22 mouse cellular contexts compared by ENCODE assay signal in genomic region chr10:81387716-81388115, GRCm38 (mm10). TPM values are rescaled to one million over a fixed set of nuclear protein-coding genes. Genes with fewer than 3 reads are reported as not detected.
DNase-seq lines count a peak whose midpoint lies in the region; ATAC-seq and TF ChIP-seq lines count a peak whose summit lies in the region.
"Had no signal": no experiment of that assay in that cellular context is flagged by ENCODE, and none has a peak within 500 bp of the region (broad histone marks: within the 10 kb centered on the region; RNA-seq: fewer than 3 reads in every experiment).

No protein-coding gene starts in this region.

- no peak for ATAC-seq in hindbrain, embryonic 14.5 days (ENCODE audit: low FRiP score)
- ATAC-seq in liver, embryonic 15.5 days (ENCODE audit: insufficient read depth), result no peak
- no peak for ATAC-seq in liver, embryonic 11.5 days (replicated peaks; ENCODE audit: low FRiP score)
- no peak for ATAC-seq in G1E (ENCODE audit: extremely low read depth, insufficient number of reproducible peaks, low FRiP score, poor library complexity, severe bottlenecking)
- no peak for ATAC-seq in kidney, embryonic 14.5 days (ENCODE audit: low FRiP score, low TSS enrichment)
- ATAC-seq: forebrain, postnatal 0 days had no signal

- 94% methylated on average over 20 of the region's 20 CpGs for WGBS in hindbrain, embryonic 10.5 days
- WGBS in hindbrain, embryonic 14.5 days, result 95% methylated on average over 20 of the region's 20 CpGs
- WGBS in liver, embryonic 15.5 days (ENCODE audit: insufficient replicate concordance), result 89% methylated on average over 20 of the region's 20 CpGs
- 92% methylated on average over 20 of the region's 20 CpGs for WGBS in liver, embryonic 11.5 days
- WGBS in embryonic facial prominence, embryonic 10.5 days, result 94% methylated on average over 20 of the region's 20 CpGs
- WGBS in kidney, embryonic 14.5 days, result 95% methylated on average over 20 of the region's 20 CpGs

- H3K4me3 ChIP-seq in hindbrain, embryonic 10.5 days, result no peak overlapping the region
- no peak overlapping the region for H3K4me3 ChIP-seq in hindbrain, embryonic 14.5 days (replicated peaks; ENCODE audit: low read length)
- H3K4me3 ChIP-seq in liver, embryonic 15.5 days (replicated peaks), result no peak overlapping the region
- H3K4me3 ChIP-seq in liver, embryonic 11.5 days (ENCODE audit: low read depth, low read length), result no peak overlapping the region
- peak overlapping the region; percentile 11; the same call in 1 of the 2 replicates for H3K4me3 ChIP-seq in G1E (ENCODE audit: low read depth, low read length)
- 0 out of 2 replicates have a peak overlapping the region, but pooled peaks have one; percentile 16 for H3K4me3 ChIP-seq in embryonic facial prominence, embryonic 10.5 days
- H3K4me3 ChIP-seq in kidney, embryonic 14.5 days (ENCODE audit: low read length), result no peak overlapping the region
- H3K4me3 ChIP-seq: embryonic facial prominence, embryonic 12.5 days; forebrain, embryonic 12.5 days; heart, adult 2 months; heart, embryonic 15.5 days; hindbrain, embryonic 15.5 days had no signal

- no peaks in the 10 kb centered on the region for H3K9me3 ChIP-seq in hindbrain, embryonic 10.5 days
- no peaks in the 10 kb centered on the region for H3K9me3 ChIP-seq in hindbrain, embryonic 14.5 days (ENCODE audit: control insufficient read depth, low read length)
- H3K9me3 ChIP-seq in liver, embryonic 15.5 days (replicated peaks), result no peaks in the 10 kb centered on the region
- H3K9me3 ChIP-seq in liver, embryonic 11.5 days (ENCODE audit: control insufficient read depth, low read length), result no peaks in the 10 kb centered on the region
- H3K9me3 ChIP-seq in G1E (replicated peaks), result no peaks in the 10 kb centered on the region
- H3K9me3 ChIP-seq in embryonic facial prominence, embryonic 10.5 days, result no peaks in the 10 kb centered on the region
- no peaks in the 10 kb centered on the region for H3K9me3 ChIP-seq in kidney, embryonic 14.5 days (ENCODE audit: control insufficient read depth, low read length)
- H3K9me3 ChIP-seq: embryonic facial prominence, embryonic 12.5 days; forebrain, embryonic 12.5 days; heart, embryonic 15.5 days; hindbrain, embryonic 15.5 days had no signal

- 0 out of 2 replicates have a peak overlapping the region, but pooled peaks have one; percentile 29 for H3K27ac ChIP-seq in hindbrain, embryonic 10.5 days
- no peak overlapping the region for H3K27ac ChIP-seq in hindbrain, embryonic 14.5 days
- 0 out of 2 replicates have a peak overlapping the region, but pooled peaks have one; percentile 6 for H3K27ac ChIP-seq in liver, embryonic 15.5 days (replicated peaks)
- no peak overlapping the region for H3K27ac ChIP-seq in liver, embryonic 11.5 days (ENCODE audit: low read depth, low read length)
- H3K27ac ChIP-seq in embryonic facial prominence, embryonic 10.5 days (replicated peaks), result no peak overlapping the region
- no peak overlapping the region for H3K27ac ChIP-seq in kidney, embryonic 14.5 days (ENCODE audit: low read depth, low read length)
- H3K27ac ChIP-seq: embryonic facial prominence, embryonic 12.5 days; forebrain, embryonic 12.5 days; heart, adult 2 months; heart, embryonic 15.5 days; hindbrain, embryonic 15.5 days had no signal

- H3K27me3 ChIP-seq in hindbrain, embryonic 10.5 days (ENCODE audit: insufficient read depth, poor library complexity, severe bottlenecking), result peaks cover 4% of the 10 kb centered on the region
- H3K27me3 ChIP-seq in hindbrain, embryonic 14.5 days (ENCODE audit: control insufficient read depth, insufficient read depth, low read length), result no peaks in the 10 kb centered on the region
- no peaks in the 10 kb centered on the region for H3K27me3 ChIP-seq in liver, embryonic 15.5 days
- H3K27me3 ChIP-seq in liver, embryonic 11.5 days (replicated peaks; ENCODE audit: control insufficient read depth, insufficient read depth, low read length), result no peaks in the 10 kb centered on the region
- no peaks in the 10 kb centered on the region for H3K27me3 ChIP-seq in G1E (ENCODE audit: insufficient read depth, low read length)
- H3K27me3 ChIP-seq in embryonic facial prominence, embryonic 10.5 days (replicated peaks; ENCODE audit: low read depth, poor library complexity, severe bottlenecking), result 0 out of 2 replicates have a peak, but pooled peaks cover 3% of the 10 kb centered on the region
- no peaks in the 10 kb centered on the region for H3K27me3 ChIP-seq in kidney, embryonic 14.5 days (ENCODE audit: control insufficient read depth, insufficient read depth, low read length)
- H3K27me3 ChIP-seq: embryonic facial prominence, embryonic 12.5 days; forebrain, embryonic 12.5 days; heart, embryonic 15.5 days; hindbrain, embryonic 15.5 days had no signal

- no peak for DNase-seq in hindbrain, embryonic 10.5 days (ENCODE audit: low spot score)
- DNase-seq in hindbrain, embryonic 14.5 days (ENCODE audit: low spot score), result no peak
- DNase-seq in liver, embryonic 11.5 days (ENCODE audit: low spot score), result no peak
- DNase-seq in G1E (ENCODE audit: low spot score), result no peak
- no peak for DNase-seq in embryonic facial prominence, embryonic 10.5 days (ENCODE audit: low spot score)
- DNase-seq: adrenal gland, postnatal 25 days; cerebellum, adult 2 months; embryo, embryonic 11 days; forebrain, postnatal 0 days; gastrocnemius, postnatal 14 days; heart, adult 2 months; heart, postnatal 14 days had no signal

- H3K4me1 ChIP-seq in hindbrain, embryonic 10.5 days (replicated peaks), result peaks cover 42% of the 10 kb centered on the region
- peaks cover 10% of the 10 kb centered on the region for H3K4me1 ChIP-seq in hindbrain, embryonic 14.5 days (replicated peaks; ENCODE audit: control insufficient read depth, insufficient read depth, low read length)
- H3K4me1 ChIP-seq in liver, embryonic 15.5 days (replicated peaks), result peaks cover 69% of the 10 kb centered on the region
- peaks cover 28% of the 10 kb centered on the region for H3K4me1 ChIP-seq in liver, embryonic 11.5 days (replicated peaks; ENCODE audit: control insufficient read depth, insufficient read depth, low read length)
- H3K4me1 ChIP-seq in G1E (ENCODE audit: insufficient read depth, low read depth, low read length), result peaks cover 59% of the 10 kb centered on the region
- H3K4me1 ChIP-seq in embryonic facial prominence, embryonic 10.5 days, result peaks cover 30% of the 10 kb centered on the region
- peaks cover 15% of the 10 kb centered on the region for H3K4me1 ChIP-seq in kidney, embryonic 14.5 days (ENCODE audit: control insufficient read depth, insufficient read depth, low read length)

- no peak for TF ChIP-seq CTCF in G1E (IDR thresholded peaks at IDR 0.05; ENCODE audit: low read depth, low read length)

- no peak overlapping the region for H3K4me2 ChIP-seq in hindbrain, embryonic 14.5 days (replicated peaks)
- no peak overlapping the region for H3K4me2 ChIP-seq in liver, embryonic 15.5 days
- H3K4me2 ChIP-seq in liver, embryonic 11.5 days, result no peak overlapping the region
- H3K4me2 ChIP-seq in kidney, embryonic 14.5 days (replicated peaks; ENCODE audit: low read depth, low read length), result no peak overlapping the region
- H3K4me2 ChIP-seq: embryonic facial prominence, embryonic 12.5 days; forebrain, embryonic 12.5 days; heart, embryonic 11.5 days; heart, embryonic 15.5 days; hindbrain, embryonic 15.5 days had no signal

- H3K9ac ChIP-seq in hindbrain, embryonic 14.5 days, result no peak overlapping the region
- no peak overlapping the region for H3K9ac ChIP-seq in liver, embryonic 15.5 days
- H3K9ac ChIP-seq in liver, embryonic 11.5 days (ENCODE audit: low read depth, low read length), result no peak overlapping the region
- H3K9ac ChIP-seq in kidney, embryonic 14.5 days (ENCODE audit: low read depth, low read length), result no peak overlapping the region
- H3K9ac ChIP-seq: embryonic facial prominence, embryonic 12.5 days; forebrain, embryonic 12.5 days; forebrain, postnatal 0 days; heart, embryonic 15.5 days; hindbrain, embryonic 15.5 days had no signal

- peaks cover 46% of the 10 kb centered on the region for H3K36me3 ChIP-seq in hindbrain, embryonic 10.5 days
- peaks cover 35% of the 10 kb centered on the region for H3K36me3 ChIP-seq in hindbrain, embryonic 14.5 days (replicated peaks; ENCODE audit: control insufficient read depth, insufficient read depth)
- H3K36me3 ChIP-seq in liver, embryonic 15.5 days (replicated peaks), result peaks cover 29% of the 10 kb centered on the region
- peaks cover 25% of the 10 kb centered on the region for H3K36me3 ChIP-seq in liver, embryonic 11.5 days (ENCODE audit: control insufficient read depth, insufficient read depth, low read length)
- peaks cover 75% of the 10 kb centered on the region for H3K36me3 ChIP-seq in G1E (replicated peaks)
- peaks cover 51% of the 10 kb centered on the region for H3K36me3 ChIP-seq in embryonic facial prominence, embryonic 10.5 days (replicated peaks)
- H3K36me3 ChIP-seq in kidney, embryonic 14.5 days (ENCODE audit: control insufficient read depth, insufficient read depth, low read length), result peaks cover 32% of the 10 kb centered on the region

RNA-seq across cellular contexts. Expression of gene Gm48552, which starts 1.1 kb away (rescaled TPM):
- polyA plus RNA-seq in hindbrain, embryonic 10.5 days (2016; fragmentation: Nextera tagmentation; extraction: Ambion mirVana), result 1.0 and 2.5 TPM in 2 replicates
- polyA plus RNA-seq in hindbrain, embryonic 14.5 days (2014; fragmentation: Nextera tagmentation; extraction: Ambion mirVana), result 1.9 and 2.2 TPM in 2 replicates
- polyA plus RNA-seq in liver, embryonic 15.5 days (2015; fragmentation: Nextera tagmentation; extraction: Ambion mirVana), result 0.56 TPM in 1 of 2 replicates, not detected in the other
- polyA plus RNA-seq in liver, embryonic 11.5 days (2014; fragmentation: Nextera tagmentation; extraction: Ambion mirVana), result 0.62 and 0.67 TPM in 2 replicates
- total RNA-seq in G1E (2014; fragmentation: Nextera tagmentation), result 1.2 and 3.1 TPM in 2 replicates
- 0.38 and 0.93 TPM in 2 replicates for total RNA-seq in G1E (2017)
- polyA plus RNA-seq in G1E (2012), result 7.2 and 7.4 TPM in 2 replicates
- 1.8 and 3.1 TPM in 2 replicates for polyA plus RNA-seq in embryonic facial prominence, embryonic 10.5 days (2016; fragmentation: Nextera tagmentation; extraction: Ambion mirVana)
- 0.61 and 1.5 TPM in 2 replicates for polyA plus RNA-seq in kidney, embryonic 14.5 days (2014; fragmentation: Nextera tagmentation; extraction: Ambion mirVana)
- total RNA-seq: common myeloid progenitor, adult 5-6 weeks; hematopoietic stem cell, adult 5-6 weeks had no signal

RNA-seq across cellular contexts. Expression of gene Gm48551, which starts 3.5 kb away (rescaled TPM):
- polyA plus RNA-seq in hindbrain, embryonic 10.5 days (2016; fragmentation: Nextera tagmentation; extraction: Ambion mirVana), result 4.0 and 4.8 TPM in 2 replicates
- 5.5 and 5.7 TPM in 2 replicates for polyA plus RNA-seq in hindbrain, embryonic 14.5 days (2014; fragmentation: Nextera tagmentation; extraction: Ambion mirVana)
- 0.75 and 0.88 TPM in 2 replicates for polyA plus RNA-seq in liver, embryonic 15.5 days (2015; fragmentation: Nextera tagmentation; extraction: Ambion mirVana)
- 1.3 and 1.9 TPM in 2 replicates for polyA plus RNA-seq in liver, embryonic 11.5 days (2014; fragmentation: Nextera tagmentation; extraction: Ambion mirVana)
- total RNA-seq in G1E (2014; fragmentation: Nextera tagmentation) (1.1 TPM in 1 of 2 replicates, not detected in the other), G1E (2017) (2.6 and 4.1 TPM in 2 replicates)
- 0.72 and 1.3 TPM in 2 replicates for polyA plus RNA-seq in G1E (2012)
- 2.7 TPM in 2 replicates for polyA plus RNA-seq in embryonic facial prominence, embryonic 10.5 days (2016; fragmentation: Nextera tagmentation; extraction: Ambion mirVana)
- polyA plus RNA-seq in kidney, embryonic 14.5 days (2014; fragmentation: Nextera tagmentation; extraction: Ambion mirVana), result 3.5 and 3.8 TPM in 2 replicates

RNA-seq across cellular contexts. Expression of gene Dohh, which starts 3.5 kb away (rescaled TPM):
- 95.8 and 98.2 TPM in 2 replicates for polyA plus RNA-seq in hindbrain, embryonic 10.5 days (2016; fragmentation: Nextera tagmentation; extraction: Ambion mirVana)
- polyA plus RNA-seq in hindbrain, embryonic 14.5 days (2014; fragmentation: Nextera tagmentation; extraction: Ambion mirVana), result 68.9 TPM in 2 replicates
- 50.9 and 56.2 TPM in 2 replicates for polyA plus RNA-seq in liver, embryonic 15.5 days (2015; fragmentation: Nextera tagmentation; extraction: Ambion mirVana)
- 97.4 and 99.3 TPM in 2 replicates for polyA plus RNA-seq in liver, embryonic 11.5 days (2014; fragmentation: Nextera tagmentation; extraction: Ambion mirVana)
- total RNA-seq in G1E (2014; fragmentation: Nextera tagmentation) (9.6 and 11.9 TPM in 2 replicates), G1E (2017) (60.4 and 69.7 TPM in 2 replicates)
- polyA plus RNA-seq in G1E (2012), result 186 and 220 TPM in 2 replicates
- polyA plus RNA-seq in embryonic facial prominence, embryonic 10.5 days (2016; fragmentation: Nextera tagmentation; extraction: Ambion mirVana), result 105 and 109 TPM in 2 replicates
- polyA plus RNA-seq in kidney, embryonic 14.5 days (2014; fragmentation: Nextera tagmentation; extraction: Ambion mirVana), result 59.2 and 73.9 TPM in 2 replicates

RNA-seq across cellular contexts. Expression of gene Smim24, which starts 5.1 kb away (rescaled TPM):
- polyA plus RNA-seq in hindbrain, embryonic 10.5 days (2016; fragmentation: Nextera tagmentation; extraction: Ambion mirVana), result 2.7 and 3.0 TPM in 2 replicates
- polyA plus RNA-seq in hindbrain, embryonic 14.5 days (2014; fragmentation: Nextera tagmentation; extraction: Ambion mirVana), result 0.84 and 1.3 TPM in 2 replicates
- polyA plus RNA-seq in liver, embryonic 15.5 days (2015; fragmentation: Nextera tagmentation; extraction: Ambion mirVana), result 1.9 and 2.3 TPM in 2 replicates
- polyA plus RNA-seq in liver, embryonic 11.5 days (2014; fragmentation: Nextera tagmentation; extraction: Ambion mirVana), result 3.8 and 4.5 TPM in 2 replicates
- total RNA-seq in G1E (2014; fragmentation: Nextera tagmentation) (6.5 and 13.8 TPM in 2 replicates), G1E (2017) (1.9 and 3.5 TPM in 2 replicates)
- 1.6 and 1.8 TPM in 2 replicates for polyA plus RNA-seq in G1E (2012)
- 2.0 and 2.8 TPM in 2 replicates for polyA plus RNA-seq in embryonic facial prominence, embryonic 10.5 days (2016; fragmentation: Nextera tagmentation; extraction: Ambion mirVana)
- polyA plus RNA-seq in kidney, embryonic 14.5 days (2014; fragmentation: Nextera tagmentation; extraction: Ambion mirVana), result 14.9 and 16.4 TPM in 2 replicates
- total RNA-seq: gastrocnemius, adult 18-20 months had no signal

RNA-seq across cellular contexts. Expression of gene Fzr1, which starts 9.4 kb away (rescaled TPM):
- 138 and 143 TPM in 2 replicates for polyA plus RNA-seq in hindbrain, embryonic 10.5 days (2016; fragmentation: Nextera tagmentation; extraction: Ambion mirVana)
- polyA plus RNA-seq in hindbrain, embryonic 14.5 days (2014; fragmentation: Nextera tagmentation; extraction: Ambion mirVana), result 119 and 125 TPM in 2 replicates
- 127 and 147 TPM in 2 replicates for polyA plus RNA-seq in liver, embryonic 15.5 days (2015; fragmentation: Nextera tagmentation; extraction: Ambion mirVana)
- 74.0 and 75.9 TPM in 2 replicates for polyA plus RNA-seq in liver, embryonic 11.5 days (2014; fragmentation: Nextera tagmentation; extraction: Ambion mirVana)
- total RNA-seq in G1E (2014; fragmentation: Nextera tagmentation) (29.7 and 65.2 TPM in 2 replicates), G1E (2017) (15.8 and 22.8 TPM in 2 replicates)
- 88.9 and 96.2 TPM in 2 replicates for polyA plus RNA-seq in G1E (2012)
- polyA plus RNA-seq in embryonic facial prominence, embryonic 10.5 days (2016; fragmentation: Nextera tagmentation; extraction: Ambion mirVana), result 134 and 142 TPM in 2 replicates
- 101 and 108 TPM in 2 replicates for polyA plus RNA-seq in kidney, embryonic 14.5 days (2014; fragmentation: Nextera tagmentation; extraction: Ambion mirVana)

Comparison
In these comparisons a context has a peak if more than half of its experiments do, and no peak if none do; other contexts are left out.
1. H3K27ac ChIP-seq: peak in hindbrain, embryonic 10.5 days (single experiment) and liver, embryonic 15.5 days (single experiment); none in hindbrain, embryonic 14.5 days (single experiment), liver, embryonic 11.5 days (single experiment), embryonic facial prominence, embryonic 10.5 days (single experiment) and kidney, embryonic 14.5 days (single experiment).
2. H3K4me3 ChIP-seq: peak in G1E (single experiment) and embryonic facial prominence, embryonic 10.5 days (single experiment); none in hindbrain, embryonic 10.5 days (single experiment), hindbrain, embryonic 14.5 days (single experiment), liver, embryonic 15.5 days (single experiment), liver, embryonic 11.5 days (single experiment) and kidney, embryonic 14.5 days (single experiment).